Mouse (Mus musculus): Measurements from ENCODE around the gene Pigu.

DNA sequence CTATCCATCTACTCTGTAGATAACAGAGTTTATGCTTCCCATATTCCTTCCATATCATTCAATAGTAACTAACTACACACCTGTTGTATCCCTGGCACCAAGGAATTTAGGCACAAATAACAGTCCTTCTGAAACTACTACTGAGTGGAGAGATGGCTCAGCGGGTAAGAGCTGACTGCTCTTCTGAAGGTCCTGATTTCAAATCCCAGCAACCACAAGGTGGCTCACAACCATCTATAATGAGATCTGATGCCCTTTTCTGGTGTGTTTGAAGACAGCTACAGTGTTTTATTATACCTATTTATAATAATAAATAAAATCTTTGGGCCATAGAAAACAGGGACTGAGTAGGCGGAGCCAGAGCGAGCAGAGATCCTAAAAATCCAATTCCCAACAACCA lies 2.8 kb downstream of the Pigu start:
- TF ChIP-seq GATA1 (IDR thresholded peaks at IDR 0.05; ENCODE audit: low read length) (no peak), TAL1 (IDR thresholded peaks at IDR 0.05; ENCODE audit: low read length) (no peak)

Data from erythroblast, embryonic 14.5 days (primary cell).